Mouse (Mus musculus): ENCODE results near the gene Copb1.
"Not testable (repeated sequence)": the region's sequence is repeated elsewhere in the genome, so short reads cannot be mapped to it uniquely, and the experiment has no call there.

Gene Copb1

DNA sequence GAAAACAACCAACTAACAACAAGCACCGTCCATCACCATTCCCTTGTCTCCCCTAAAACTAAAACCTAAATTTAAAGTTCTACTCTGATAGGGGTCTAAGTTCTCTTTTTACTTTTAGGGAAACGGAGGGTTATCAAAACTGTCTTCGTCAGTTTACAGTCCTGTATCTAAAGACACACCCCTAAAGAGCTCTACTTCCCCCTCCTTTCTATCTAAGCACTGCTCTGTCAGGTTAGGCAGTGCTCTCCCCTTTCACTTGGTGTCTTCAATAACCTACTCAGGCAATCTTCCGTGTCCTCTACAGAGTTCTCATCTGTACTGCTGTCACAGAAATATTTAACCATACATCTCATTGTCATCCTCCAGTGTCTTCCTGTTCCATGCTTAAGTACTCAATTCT is 34.1 kb downstream of the Copb1 start:
- DNase-seq (ENCODE audit: low spot score in 2 of 2) = no peak

DNA sequence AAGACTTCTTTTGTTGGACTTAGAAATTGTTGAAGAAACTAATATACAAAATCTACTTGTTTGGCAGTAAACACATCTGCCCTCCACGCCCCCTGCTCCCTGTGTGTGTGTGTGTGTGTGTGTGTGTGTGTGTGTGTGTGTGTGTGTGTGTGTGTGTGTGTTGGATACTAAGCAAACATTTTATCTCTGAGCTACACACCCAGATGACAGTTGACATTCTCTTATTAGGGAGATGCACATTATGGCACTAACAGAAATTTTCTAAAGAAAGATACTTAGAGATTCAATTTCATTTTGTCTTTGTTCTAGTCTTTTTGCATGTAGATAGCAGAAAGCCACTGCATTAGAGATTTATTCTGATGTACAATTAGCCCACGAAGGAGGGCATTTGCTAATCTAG is 37.6 kb downstream of the Copb1 start:
- no peak for DNase-seq (ENCODE audit: low spot score in 2 of 2)

DNA sequence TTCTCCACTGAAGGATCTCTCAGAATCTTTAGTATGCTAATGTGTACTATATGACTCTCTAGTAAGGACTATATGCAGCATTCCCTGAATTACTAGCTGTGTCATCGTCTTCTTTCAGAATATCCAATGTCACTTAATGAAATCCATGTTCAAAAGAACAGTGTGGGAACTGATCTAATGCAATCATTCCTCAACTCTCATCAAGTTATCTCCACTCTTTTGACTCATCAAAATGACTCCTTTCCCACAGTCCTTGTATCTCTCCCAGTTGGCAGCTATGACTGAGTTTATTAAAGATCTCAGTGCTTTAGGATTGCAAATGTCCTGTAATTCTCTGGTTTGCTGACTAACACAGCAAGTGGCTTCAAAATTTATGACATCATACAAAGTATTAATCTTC is 40.1 kb downstream of the Copb1 start:
- no peak for DNase-seq (ENCODE audit: low spot score in 2 of 2)

GRCm38 (mm10) chr7:114213537-114213936 is 41.0 kb downstream of the Copb1 start:
- no peak for DNase-seq (ENCODE audit: low spot score in 2 of 2)

- DNase-seq (ENCODE audit: low spot score in 2 of 2) = no peak
Observed at GRCm38 (mm10) chr7:114210618-114211017, 43.9 kb downstream of the Copb1 start.

- no peak for DNase-seq (ENCODE audit: low spot score in 2 of 2)
Observed at GRCm38 (mm10) chr7:114209841-114210240, 44.7 kb downstream of the Copb1 start.

DNA sequence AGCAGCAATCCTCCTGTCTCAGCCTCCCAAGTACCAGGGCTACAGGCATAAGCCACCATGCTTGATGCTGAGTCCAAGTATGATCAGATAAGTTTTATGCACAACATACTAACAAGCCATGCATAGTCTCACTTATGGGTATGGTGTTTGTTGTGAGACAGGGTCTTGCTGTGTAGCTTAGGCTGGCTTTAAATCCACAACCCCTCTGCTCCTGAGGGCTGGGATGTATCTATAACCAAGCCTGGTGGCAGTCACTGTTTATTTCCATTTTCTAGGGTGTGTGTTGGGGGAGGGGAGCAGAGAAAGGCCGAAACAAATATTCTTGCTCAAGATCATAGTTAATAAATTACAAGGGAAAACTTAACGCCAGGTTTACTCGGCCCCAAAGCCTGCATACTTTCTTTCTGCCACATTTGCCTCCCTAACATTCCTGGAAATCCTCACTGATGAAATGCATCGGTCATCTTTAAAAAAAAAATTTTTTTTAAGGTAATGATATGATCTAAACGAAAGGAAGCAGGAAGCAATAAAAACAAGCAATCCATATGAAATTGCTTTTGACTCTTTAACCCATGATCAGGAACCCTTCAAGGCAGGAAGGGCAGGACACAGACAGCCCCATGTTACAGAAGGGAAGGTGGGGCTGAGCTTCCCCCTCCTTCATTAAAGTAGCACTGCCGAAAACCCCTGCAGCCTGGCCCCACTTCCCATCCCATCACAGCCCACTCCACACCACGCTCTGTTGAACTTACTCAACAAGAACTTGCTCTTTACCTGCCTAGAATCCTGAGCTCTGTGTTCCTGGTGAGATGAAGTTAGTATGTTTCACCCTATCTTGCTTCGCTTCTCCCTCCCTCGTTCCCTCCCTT is 50.8 kb downstream of the Copb1 start:
- DNase-seq (ENCODE audit: low spot score in 2 of 2) = no peak

- DNase-seq (ENCODE audit: low spot score in 2 of 2) = no peak
Observed at GRCm38 (mm10) chr7:114202972-114203404, 51.5 kb downstream of the Copb1 start.

- DNase-seq (ENCODE audit: low spot score in 2 of 2) = no peak
Observed at GRCm38 (mm10) chr7:114200651-114201050, 53.9 kb downstream of the Copb1 start.

DNA sequence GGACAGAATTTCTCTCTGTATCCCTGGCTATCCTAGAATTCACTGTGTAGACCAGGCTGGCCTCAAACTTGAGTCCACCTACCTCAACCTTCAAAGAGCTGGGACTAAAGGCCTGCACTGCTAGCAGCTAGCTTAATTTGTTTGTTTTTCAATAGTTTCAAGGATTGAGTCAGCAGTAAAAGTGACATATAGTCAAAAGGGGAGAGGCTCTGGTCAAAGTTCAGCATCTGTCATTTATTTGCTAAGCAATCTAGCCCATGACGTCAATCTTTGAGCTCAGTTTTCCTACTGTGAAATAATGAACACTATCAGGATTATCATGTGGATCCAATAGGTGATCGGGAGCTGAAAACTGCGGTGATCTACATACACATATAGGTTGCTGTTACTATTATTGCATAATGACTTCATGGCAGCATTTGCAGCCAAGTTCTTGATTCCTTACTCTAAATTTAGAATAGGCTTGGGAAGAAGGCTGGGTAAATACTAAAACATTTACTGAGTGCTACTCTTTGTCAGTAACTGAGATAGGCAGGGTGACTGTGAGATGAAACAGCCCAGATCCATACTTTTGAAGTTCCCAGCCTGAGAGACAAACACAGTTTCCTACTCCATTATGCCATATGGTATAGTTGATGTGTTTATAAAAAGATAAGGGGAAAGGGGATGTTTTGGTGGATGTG is 54.9 kb downstream of the Copb1 start:
- no peak for DNase-seq (ENCODE audit: low spot score in 2 of 2)

DNA sequence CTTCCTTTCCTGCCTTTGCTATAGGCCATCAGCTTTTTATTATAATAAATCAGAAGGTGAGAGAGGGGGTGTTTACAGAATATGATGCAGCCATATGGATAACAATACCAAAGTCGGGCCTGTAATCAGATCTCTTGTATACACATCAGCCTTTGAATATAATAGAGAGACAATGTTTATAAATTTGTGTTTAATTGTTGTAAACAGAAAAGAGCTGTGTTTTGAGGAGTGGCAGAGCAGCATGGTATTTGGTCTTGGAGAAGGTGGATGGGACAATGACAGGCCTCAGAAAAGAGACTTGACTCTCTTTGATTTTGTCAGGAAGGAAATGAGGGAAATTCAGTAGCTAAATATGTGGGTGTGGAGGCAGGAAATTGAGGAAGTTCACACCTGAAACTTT is 56.3 kb downstream of the Copb1 start:
- no peak for DNase-seq (ENCODE audit: low spot score in 2 of 2)

GRCm38 (mm10) chr7:114196588-114196987 is 57.9 kb downstream of the Copb1 start:
- DNase-seq (ENCODE audit: low spot score in 2 of 2) = not testable (repeated sequence)

DNA sequence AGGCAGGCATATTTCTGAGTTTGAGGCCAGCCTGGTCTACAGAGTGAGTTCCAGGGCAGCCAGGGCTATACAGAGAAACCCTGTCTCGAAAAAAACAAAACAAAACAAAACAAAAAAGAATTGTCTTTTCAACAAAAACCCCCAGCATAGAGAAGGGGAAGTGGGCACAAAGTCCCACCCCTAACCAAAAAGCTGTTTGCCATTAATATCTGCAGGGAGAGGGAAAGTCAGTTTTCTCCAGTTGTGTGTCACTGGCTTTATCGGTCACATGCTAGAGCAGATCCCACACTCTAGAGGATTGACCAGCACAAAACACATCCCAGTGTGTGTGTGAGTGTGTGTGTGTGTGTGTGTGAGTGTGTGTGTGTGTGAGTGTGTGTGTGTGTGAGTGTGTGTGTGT is 59.7 kb downstream of the Copb1 start:
- DNase-seq (ENCODE audit: low spot score in 2 of 2) = not testable (repeated sequence)

DNA sequence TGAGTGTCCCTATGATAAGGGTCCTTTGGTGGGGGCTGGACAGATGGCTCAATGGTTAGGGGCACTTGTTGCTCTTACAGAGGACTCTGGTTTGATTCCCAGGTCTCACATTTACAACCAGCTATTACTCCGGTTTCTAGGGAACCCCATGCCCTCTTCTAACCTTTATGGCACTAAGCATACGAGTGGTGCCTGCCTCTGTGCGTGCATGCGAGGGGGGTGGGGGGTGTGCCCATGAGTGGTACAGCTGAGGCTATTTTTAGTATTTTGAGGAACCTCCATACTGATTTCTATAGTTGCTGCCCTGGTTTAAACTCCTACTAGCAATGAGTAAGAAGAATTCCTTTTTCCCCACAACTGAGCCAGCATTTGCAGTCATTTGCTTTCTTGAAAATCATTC is 60.3 kb downstream of the Copb1 start:
- no peak for DNase-seq (ENCODE audit: low spot score in 2 of 2)

- no peak for DNase-seq (ENCODE audit: low spot score in 2 of 2)
Observed at GRCm38 (mm10) chr7:114193284-114194067, 61.0 kb downstream of the Copb1 start.

DNA sequence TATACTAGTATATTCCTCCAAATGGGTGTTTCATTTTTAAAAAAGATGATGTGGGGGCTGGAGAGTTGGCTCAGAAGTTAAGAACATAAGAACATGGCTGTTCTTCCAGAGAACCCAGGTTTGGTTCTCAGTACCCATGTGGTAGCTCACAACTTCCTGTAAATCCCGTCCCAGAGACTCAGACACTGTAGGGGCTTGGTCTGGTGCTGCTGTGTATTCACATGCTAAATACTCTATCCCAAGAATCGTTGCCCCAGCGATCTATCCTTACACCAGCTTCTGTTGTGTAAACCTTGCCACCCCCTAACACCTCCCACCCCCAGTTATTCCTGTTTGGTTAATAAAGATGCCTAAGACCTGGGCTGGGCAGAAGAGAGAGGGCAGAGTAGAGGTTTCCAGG is 61.9 kb downstream of the Copb1 start:
- no peak for DNase-seq (ENCODE audit: low spot score in 2 of 2)

- no peak for DNase-seq (ENCODE audit: low spot score in 2 of 2)
Observed at GRCm38 (mm10) chr7:114183416-114183815, 71.1 kb downstream of the Copb1 start.

DNA sequence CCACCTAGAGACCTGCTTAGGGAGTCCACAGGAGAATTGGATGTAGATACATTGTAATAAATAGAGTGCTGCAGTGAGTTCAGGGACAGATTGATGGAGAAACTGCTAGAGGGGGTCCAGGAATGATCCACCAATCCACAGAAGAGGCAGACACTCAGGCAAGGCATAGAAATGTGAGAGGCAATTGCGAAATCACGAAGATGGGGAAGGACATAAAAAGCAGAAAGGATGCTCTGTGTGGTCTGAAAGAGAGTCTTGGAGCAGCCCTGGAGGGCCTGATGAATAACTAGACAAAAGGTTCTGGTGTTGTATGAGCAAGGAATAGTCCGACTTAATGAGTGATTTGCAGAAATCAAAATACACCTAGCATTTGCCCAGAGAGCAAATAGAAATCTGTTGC is 71.8 kb downstream of the Copb1 start:
- no peak for DNase-seq (ENCODE audit: low spot score in 2 of 2)

GRCm38 (mm10) chr7:114181391-114181790 is 73.1 kb downstream of the Copb1 start:
- peak; percentile 55 to 67 for DNase-seq (ENCODE audit: low spot score in 2 of 2)

DNA sequence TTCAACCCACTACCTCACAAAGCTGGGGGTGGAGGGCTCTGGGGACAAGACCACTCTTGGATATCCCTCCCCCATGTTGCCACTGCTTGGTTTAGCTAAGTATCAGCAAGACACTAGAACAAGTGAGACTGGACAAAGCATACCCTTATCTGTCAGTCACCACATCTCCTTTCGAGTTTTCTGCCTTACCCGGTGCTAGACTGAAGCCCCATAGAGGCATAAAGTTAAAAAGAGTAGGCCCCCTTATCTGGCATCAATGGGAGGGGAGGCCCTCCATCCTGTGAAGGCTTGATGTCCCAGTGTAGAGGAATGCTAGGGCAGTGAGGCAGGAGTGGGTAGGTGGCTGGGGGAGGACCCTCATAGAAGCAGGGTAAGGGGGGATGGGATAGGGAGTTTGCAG is 77.9 kb downstream of the Copb1 start:
- DNase-seq (ENCODE audit: low spot score in 2 of 2) = no peak

GRCm38 (mm10) chr7:114171354-114172097 is 83.0 kb downstream of the Copb1 start:
- no peak for DNase-seq (ENCODE audit: low spot score in 2 of 2)

GRCm38 (mm10) chr7:114169996-114170395 is 84.5 kb downstream of the Copb1 start:
- no peak for DNase-seq (ENCODE audit: low spot score in 2 of 2)
